Mouse (Mus musculus) liver, embryonic 14 days (tissue): Measurements from ENCODE around the gene Chrdl1. TPM values are rescaled to one million over a fixed set of nuclear protein-coding genes. Genes with fewer than 3 reads are reported as not detected.

Experiments
- polyA plus RNA-seq: library from polyadenylated mRNA; depleted of rRNA; stranded (reverse); fragments of >200 nt; gene quantifications from 2 replicates; pipeline ENCODE4 v1.2.3, GENCODE M21; 2012; rRNA removed

Gene Chrdl1
- 0.18 and 0.32 TPM in 2 replicates for polyA plus RNA-seq

DNA sequence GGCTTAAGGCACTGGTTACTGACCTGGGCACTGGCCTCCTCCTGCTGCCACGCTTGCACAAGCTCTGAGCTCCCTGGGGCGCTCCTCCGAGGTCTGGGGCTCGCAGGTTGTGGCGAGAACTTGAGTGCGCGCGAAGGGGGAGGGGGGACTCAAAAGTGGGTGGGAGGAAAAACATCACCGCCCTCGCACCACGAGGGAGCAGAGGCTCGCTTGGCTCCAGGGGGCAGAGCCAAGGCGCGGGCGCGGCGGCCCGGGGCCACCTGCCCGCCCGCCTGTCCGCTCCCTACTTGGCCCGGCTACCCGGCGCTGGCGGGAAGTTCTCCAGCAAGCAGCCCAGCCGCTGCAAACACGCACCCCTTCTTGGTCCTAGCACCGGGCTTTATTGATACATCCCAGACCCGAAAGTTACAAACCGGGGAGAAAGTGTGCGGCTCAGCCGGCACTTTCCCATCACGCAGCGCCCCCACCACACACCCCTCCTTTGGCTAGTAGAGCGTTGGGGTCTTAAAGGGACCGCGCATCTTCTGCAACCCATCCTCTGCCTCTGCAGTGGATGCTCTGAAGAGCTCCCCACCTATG is at the start of gene Chrdl1:
TSS of gene Chrdl1 (minus strand) at position 472 of the 579 bp plus-strand sequence.

Other genes with a start within 250 kb of the Chrdl1 start
- 0.01 and 0.02 TPM in 2 replicates for gene Pak3, start 124.3 kb upstream of the Chrdl1 start, polyA plus RNA-seq